Mouse (Mus musculus) ES-CJ7 (cell line): ENCODE data around the gene Olfr972.
"Not testable (repeated sequence)": the region's sequence is repeated elsewhere in the genome, so short reads cannot be mapped to it uniquely, and the experiment has no call there.

Experiments used
- DNase-seq: peaks from one replicate; pipeline ENCODE4 v3.0.0; 2011; ENCODE audit warnings: low read depth, low spot score

Gene Olfr972

DNA sequence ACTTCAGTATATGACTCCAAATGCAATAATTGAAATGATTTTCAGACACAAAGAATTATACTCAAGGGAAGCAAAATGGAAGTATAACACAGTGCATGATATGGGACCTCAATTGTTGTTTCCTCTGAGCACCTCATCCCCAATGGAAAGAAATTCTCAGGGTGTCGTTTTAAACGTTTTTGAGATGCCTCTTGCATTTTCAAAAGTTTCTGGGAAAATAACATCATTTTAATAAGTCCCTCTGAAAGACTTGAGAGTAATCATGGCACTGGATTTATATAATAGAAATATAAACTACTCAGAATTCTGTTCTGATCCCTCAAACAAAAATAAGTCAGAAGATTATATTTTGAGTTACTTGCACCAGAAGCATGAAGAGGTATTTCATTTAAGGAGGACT lies at the start of gene Olfr972:
TSS of gene Olfr972 (plus strand) at position 301 of the 400 bp plus-strand sequence.
- DNase-seq, result no peak

DNA sequence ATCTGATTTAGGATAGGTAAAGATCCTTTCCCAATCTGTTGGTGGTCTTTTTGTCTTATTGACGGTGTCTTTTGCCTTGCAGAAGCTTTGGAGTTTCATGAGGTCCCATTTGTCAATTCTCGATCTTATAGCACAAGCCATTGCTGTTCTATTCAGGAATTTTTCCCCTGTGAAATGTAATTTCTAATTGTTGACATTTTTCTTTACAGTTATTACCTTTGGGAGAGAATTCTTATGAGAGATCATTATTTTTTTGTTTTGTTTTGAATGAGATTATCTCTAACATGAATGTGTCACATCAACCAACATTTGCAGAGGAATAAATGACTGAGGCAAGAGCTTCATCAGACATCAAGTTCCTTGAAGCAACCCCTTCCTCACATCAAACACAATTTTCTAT lies 29.6 kb upstream of the Olfr972 start, which contains the start of gene Olfr971:
TSS of gene Olfr971 (plus strand) at position 301 of the 400 bp plus-strand sequence.
- not testable (repeated sequence) for DNase-seq

DNA sequence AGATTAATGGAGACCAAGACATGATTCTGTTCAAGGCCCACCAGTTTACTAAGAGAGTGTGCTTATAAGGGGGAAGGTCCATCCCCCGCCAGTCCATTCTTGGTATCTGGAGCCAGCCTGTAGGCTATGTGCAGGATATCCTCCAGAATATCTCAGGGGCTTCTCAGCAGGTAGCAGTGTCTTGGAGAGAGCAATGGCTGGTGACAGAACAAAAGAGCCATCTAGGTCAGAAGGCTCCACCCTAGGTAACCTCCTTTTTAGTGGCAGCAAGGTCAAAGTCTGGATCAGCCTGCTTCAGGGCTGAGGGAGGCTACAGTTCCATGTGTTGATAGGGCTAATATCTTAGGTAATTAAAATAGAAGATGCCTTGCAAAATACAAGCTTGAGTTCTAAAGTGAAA lies 5.8 kb downstream of the Olfr972 start:
- peak; percentile 71 for DNase-seq

DNA sequence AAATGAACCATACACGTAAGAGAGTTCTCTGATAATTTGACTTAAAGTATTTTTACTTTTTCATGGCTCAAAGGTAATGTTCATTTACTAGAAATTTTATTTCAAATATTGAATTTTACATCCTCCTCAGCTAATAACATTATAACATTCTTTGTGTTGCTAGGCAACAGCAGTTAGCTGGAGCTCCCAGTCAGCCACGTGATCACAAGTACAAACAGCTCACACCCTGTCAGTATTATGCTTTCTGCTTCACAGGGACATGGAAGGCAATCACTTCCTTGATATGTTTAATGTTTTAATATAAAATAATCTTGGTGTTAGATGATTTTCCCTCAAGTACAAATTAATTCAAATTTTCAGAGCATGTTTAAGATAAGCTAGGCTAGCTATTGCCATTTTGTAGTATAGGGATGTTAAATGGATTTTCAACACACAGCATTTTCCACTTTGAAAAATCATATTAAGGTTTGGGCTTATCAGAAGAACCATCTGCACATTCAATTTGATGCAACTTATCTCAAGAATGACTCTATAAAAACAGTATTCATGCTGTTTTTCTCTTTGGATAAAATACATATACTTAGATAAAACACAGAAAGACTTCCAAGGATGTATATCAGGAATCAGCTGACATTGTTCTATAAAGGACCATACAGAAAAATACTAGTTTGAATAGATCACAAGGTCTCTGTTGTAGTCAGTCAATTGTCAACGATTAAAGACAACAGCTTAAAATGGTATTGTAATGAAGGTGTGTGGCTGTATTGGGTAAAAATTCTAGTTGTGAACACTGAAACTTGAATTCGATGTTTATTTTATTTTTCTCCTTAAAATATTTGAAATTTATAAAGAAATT lies 11.5 kb downstream of the Olfr972 start:
- DNase-seq, result not testable (repeated sequence)

DNA sequence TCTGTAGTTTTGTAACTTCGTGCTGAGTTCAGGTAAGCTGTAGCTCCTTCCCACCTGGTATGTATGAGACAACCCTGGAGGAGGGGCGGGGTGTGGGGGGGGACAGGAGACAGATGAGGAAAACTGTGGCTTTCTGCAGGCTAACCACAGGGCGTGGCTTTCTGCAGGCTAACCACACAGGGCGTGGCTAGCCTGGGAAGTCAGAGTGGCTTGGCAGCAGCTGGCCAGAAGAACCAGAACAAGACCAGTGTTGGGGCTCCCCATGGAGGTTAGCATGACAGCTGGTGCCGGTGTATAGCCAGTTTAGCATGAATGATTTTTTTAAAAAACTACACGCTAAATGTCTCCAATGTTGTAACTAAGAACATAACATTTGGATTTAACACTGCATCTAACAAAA lies 38.9 kb downstream of the Olfr972 start:
- DNase-seq, result no peak

DNA sequence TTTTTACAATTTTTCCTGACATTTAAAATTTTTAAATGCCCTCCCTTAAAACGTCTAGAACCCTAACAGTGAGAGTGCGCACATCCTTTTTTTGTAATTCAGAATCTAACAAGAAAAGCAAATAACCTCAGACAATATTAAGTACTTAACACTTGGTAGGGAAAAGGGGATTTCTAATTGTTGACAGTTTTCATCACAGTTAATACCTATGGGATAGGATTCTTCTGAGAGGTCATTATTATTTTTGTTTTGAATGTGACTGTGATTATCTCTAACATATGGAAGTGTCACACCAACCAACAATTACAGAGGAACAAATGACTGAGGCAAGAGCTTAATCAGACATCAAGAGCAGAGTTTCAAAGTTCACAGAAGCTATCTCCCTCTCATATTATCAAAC lies 40.8 kb downstream of the Olfr972 start, which contains the start of gene Olfr229:
TSS of gene Olfr229 (plus strand) at position 301 of the 400 bp plus-strand sequence.
- DNase-seq, result no peak

DNA sequence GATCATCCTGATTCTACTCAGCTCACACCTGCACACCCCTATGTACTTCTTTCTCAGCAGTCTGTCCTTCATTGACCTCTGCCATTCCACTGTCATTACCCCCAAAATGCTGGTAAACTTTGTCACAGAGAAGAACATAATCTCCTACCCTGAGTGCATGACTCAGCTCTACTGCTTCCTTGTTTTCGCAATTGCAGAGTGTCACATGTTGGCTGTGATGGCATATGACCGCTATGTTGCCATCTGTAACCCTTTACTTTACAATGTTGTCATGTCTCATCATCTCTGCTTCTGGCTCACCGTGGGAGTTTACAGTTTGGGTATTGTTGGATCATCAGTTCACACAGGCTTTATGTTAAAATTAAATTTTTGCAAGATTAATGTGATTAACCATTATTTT lies 43.7 kb downstream of the Olfr972 start:
- DNase-seq, result no peak
